Mouse (Mus musculus): Measurements from ENCODE around the gene Trak1. TPM values are rescaled to one million over a fixed set of nuclear protein-coding genes. Genes with fewer than 3 reads are reported as not detected.
A peak's percentile ranks its signal among the peaks of the same experiment; 100 is the strongest.

Trak1 gene
- polyA plus RNA-seq, 1 experiment from 2014 or later, result 25.9 TPM

DNA sequence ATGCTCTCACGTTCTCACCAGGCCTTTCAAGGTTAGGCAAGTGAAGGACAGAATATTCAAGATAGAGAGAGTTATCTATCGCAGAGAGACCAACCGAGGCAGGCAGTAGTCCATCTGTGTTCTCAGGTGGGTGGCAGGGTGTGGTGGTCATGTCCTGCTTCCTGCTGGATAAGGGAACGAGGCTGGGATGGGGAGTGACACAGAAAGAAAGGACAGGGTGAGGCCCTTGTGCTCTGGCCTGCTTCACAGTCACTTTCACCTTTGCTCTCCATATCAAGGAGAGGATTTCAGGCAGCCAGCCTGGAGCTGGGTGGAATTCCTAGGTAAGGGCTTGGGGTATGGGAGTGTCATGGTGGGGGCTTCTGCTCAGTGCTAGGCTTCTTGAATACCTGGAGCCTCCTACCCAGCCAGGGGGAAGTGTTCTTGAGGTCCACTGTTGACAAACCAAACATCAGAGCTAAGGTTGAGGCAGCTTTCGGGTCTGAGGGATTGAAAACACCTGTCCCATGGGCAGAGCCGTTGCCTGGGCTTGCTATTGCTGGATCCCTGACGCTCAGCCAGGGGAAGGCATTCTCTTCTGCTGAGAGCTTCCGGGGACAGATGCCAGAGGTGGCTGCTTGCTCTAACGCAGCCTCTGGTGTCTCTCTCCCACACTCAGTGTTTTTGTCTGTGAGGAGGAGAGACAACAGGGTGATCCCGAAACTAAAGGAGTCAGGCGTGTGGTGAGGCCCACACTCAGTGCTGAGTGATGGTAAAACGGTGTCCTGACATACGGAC lies 159.6 kb downstream of the Trak1 start:
- Histone ChIP-seq H3K4me2 (no peak overlapping the region), H3K27me3 (no peaks in the 10 kb centered on the region), H3K9ac (no peak overlapping the region), H3K4me1 (no peaks in the 10 kb centered on the region), H3K9me3 (no peaks in the 10 kb centered on the region), H3K27ac (no peak overlapping the region), H3K36me3 (peaks cover 84% of the 10 kb centered on the region), H3K4me3 (no peak overlapping the region)
- 81% methylated on average over 13 of the region's 13 CpGs for WGBS
- ATAC-seq (ENCODE audit: insufficient number of reproducible peaks, low FRiP score, low TSS enrichment, low read depth), result no peak

GRCm38 (mm10) chr9:121458466-121458865 lies 161.2 kb downstream of the Trak1 start:
- H3K9me3 ChIP-seq, result no peaks in the 10 kb centered on the region
- H3K4me1 ChIP-seq, result no peaks in the 10 kb centered on the region
- no peak overlapping the region for H3K4me2 ChIP-seq
- no peak overlapping the region for H3K27ac ChIP-seq
- H3K36me3 ChIP-seq, result peaks cover 81% of the 10 kb centered on the region
- no peak overlapping the region for H3K9ac ChIP-seq
- ATAC-seq (ENCODE audit: insufficient number of reproducible peaks, low FRiP score, low TSS enrichment, low read depth), result no peak
- no peak overlapping the region for H3K4me3 ChIP-seq
- H3K27me3 ChIP-seq, result no peaks in the 10 kb centered on the region
- 29% methylated on average over 8 of the region's 8 CpGs for WGBS

DNA sequence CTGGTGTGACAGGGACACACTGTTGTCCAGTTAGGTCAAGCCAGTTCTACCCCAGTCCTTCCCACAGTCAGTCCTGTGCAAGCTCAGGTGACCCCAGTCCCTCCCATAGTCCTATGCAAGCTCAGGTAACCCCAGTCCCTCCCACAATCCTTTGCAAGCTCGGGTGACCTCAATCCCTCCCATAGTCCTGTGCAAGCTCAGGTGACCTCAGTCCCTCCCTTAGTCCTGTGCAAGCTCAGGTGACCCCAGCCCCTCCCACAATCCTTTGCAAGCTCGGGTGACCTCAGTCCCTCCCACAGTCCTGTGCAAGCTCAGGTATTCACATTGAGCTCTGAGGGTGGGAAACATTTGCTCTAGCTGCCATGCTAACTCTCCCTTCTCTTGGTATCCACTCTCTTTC lies 162.6 kb downstream of the Trak1 start:
- Histone ChIP-seq H3K27me3 (no peaks in the 10 kb centered on the region), H3K36me3 (peaks cover 69% of the 10 kb centered on the region), H3K4me1 (no peaks in the 10 kb centered on the region), H3K9ac (no peak overlapping the region), H3K27ac (no peak overlapping the region), H3K4me2 (no peak overlapping the region), H3K4me3 (no peak overlapping the region), H3K9me3 (no peaks in the 10 kb centered on the region)
- 67% methylated on average over 2 of the region's 2 CpGs for WGBS
- ATAC-seq (ENCODE audit: insufficient number of reproducible peaks, low FRiP score, low TSS enrichment, low read depth), result no peak

- Histone ChIP-seq H3K36me3 (peaks cover 66% of the 10 kb centered on the region), H3K27me3 (no peaks in the 10 kb centered on the region), H3K27ac (no peak overlapping the region), H3K4me3 (no peak overlapping the region), H3K4me1 (no peaks in the 10 kb centered on the region), H3K4me2 (no peak overlapping the region), H3K9me3 (no peaks in the 10 kb centered on the region), H3K9ac (no peak overlapping the region)
- ATAC-seq (ENCODE audit: insufficient number of reproducible peaks, low FRiP score, low TSS enrichment, low read depth), result no peak
- 36% methylated on average over 16 of the region's 16 CpGs for WGBS
These were observed 163.2 kb downstream of the Trak1 start for GRCm38 (mm10) chr9:121460527-121460926.

DNA sequence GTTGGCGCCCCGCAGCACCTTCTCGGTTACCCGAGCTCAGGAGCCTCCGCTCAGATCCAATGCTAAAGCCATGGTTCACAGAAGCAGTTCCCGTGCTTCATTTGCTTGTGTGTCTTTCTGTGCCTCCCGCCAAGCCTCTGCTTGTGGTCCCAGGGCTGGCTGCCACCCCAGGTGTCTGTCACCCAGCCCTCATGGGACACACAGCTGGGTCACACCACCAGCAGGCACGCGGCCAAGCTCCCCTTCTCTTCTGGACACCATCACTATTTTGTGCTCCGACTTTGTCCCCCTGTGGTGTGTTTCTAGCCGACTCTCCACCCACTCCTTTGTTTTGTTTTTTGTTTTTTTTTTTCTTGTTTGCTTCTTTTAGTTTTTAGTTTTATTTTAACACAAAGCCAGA lies 170.2 kb downstream of the Trak1 start:
- no peak overlapping the region for H3K9ac ChIP-seq
- no peaks in the 10 kb centered on the region for H3K9me3 ChIP-seq
- H3K27ac ChIP-seq, result no peak overlapping the region
- no peak overlapping the region for H3K4me2 ChIP-seq
- no peak overlapping the region for H3K4me3 ChIP-seq
- H3K36me3 ChIP-seq, result peaks cover 44% of the 10 kb centered on the region
- ATAC-seq (ENCODE audit: insufficient number of reproducible peaks, low FRiP score, low TSS enrichment, low read depth), result no peak
- H3K4me1 ChIP-seq, result 0 out of 2 replicates have a peak, but pooled peaks cover 2% of the 10 kb centered on the region
- no peaks in the 10 kb centered on the region for H3K27me3 ChIP-seq
- 81% methylated on average over 11 of the region's 11 CpGs for WGBS

DNA sequence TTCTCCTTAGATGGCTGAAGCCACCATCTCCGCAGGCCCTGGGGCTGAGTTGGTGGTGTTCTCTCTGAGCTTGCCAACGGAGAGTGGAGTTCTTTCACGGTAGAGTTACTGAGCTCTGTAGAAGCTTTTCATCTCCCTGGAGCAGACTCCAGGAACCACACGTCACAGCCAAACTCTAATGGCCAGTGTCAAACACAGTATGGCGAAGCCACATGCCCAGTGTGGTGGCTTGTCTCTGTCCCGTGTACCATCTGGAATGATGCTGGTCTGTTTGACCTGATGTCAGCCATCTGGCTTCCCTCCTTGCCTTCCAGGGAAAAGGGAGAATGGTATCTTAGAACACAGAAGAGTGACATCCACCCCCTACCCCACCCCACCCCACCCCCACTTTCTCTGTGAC lies 172.4 kb downstream of the Trak1 start:
- Histone ChIP-seq H3K27me3 (no peaks in the 10 kb centered on the region), H3K4me2 (no peak overlapping the region), H3K4me1 (0 out of 2 replicates have a peak, but pooled peaks cover 2% of the 10 kb centered on the region), H3K27ac (no peak overlapping the region), H3K36me3 (peaks cover 53% of the 10 kb centered on the region), H3K4me3 (no peak overlapping the region), H3K9ac (no peak overlapping the region), H3K9me3 (no peaks in the 10 kb centered on the region)
- ATAC-seq (ENCODE audit: insufficient number of reproducible peaks, low FRiP score, low TSS enrichment, low read depth), result no peak
- WGBS, result 85% methylated on average over 6 of the region's 6 CpGs

DNA sequence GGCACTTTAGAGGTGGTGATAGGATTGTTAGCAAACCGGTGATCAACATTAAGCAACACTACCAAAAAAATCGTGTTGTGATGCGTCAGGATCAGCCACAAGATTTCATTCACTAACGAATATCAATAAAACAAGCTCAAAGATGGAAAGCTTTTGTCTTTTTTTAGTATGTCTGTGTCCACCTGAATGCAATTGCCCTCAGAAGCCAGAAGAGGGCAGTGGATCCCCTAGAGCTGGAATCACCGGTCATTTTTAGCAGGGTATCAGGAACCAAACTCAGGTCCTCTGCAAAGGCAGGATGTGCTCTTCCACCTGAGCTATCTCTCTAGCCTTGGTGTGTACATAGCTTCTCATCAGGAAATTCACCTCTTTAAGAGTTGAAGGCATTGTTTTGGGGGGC lies 177.5 kb downstream of the Trak1 start:
- Histone ChIP-seq H3K36me3 (peaks cover 31% of the 10 kb centered on the region), H3K4me3 (no peak overlapping the region), H3K9ac (no peak overlapping the region), H3K9me3 (no peaks in the 10 kb centered on the region), H3K4me1 (peaks cover 11% of the 10 kb centered on the region), H3K4me2 (no peak overlapping the region), H3K27me3 (no peaks in the 10 kb centered on the region), H3K27ac (no peak overlapping the region)
- 72% methylated on average over 5 of the region's 5 CpGs for WGBS
- ATAC-seq (ENCODE audit: insufficient number of reproducible peaks, low FRiP score, low TSS enrichment, low read depth), result no peak

DNA sequence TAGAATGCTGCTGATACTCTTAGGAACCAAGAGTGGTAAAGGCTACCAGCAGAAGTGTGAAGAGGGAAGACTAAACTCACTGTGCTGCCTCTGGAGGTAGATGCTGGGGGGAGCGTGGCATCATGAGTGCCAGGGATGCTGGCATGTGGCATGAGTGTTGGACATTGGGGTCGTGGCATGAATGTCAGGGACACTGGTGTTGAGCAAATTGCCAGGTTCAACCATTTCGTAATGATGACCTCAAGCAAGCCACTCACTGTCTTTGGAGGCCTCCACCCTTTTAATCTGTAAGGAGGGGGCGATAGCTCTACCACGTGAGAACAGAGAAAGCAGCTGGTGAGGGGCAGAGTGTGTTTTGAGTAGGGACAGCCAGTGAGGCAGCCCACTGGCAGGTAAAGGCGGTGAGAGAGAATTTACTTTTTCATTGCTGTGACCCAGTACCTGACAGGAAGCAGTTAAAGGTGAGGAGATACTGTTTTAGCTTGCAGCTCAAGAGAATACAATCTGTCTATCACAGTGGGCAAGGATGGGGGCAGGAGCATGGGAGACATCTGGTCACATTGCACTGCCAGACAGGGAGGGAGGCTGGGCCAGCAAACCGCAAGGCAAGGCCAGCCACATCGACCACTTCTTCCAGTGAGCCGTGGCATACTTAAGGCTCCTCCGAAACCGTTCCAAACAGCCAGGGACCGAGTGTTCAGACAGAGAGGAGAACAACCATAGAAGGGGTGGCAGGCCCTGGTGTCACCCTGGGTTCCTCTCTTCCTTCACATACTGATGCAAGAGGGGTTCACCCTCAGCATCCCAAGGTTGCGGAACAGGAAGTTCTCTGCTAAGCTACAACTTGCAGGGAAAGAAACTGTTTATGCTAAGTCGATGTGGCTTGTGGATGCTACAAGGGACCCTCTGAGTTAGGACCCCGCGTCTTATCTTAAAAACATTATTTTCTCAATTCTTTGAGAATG lies 178.5 kb downstream of the Trak1 start:
- 78% methylated on average over 16 of the region's 16 CpGs for WGBS
- H3K27me3 ChIP-seq, result no peaks in the 10 kb centered on the region
- H3K4me2 ChIP-seq, result no peak overlapping the region
- H3K9ac ChIP-seq, result no peak overlapping the region
- peaks cover 27% of the 10 kb centered on the region for H3K36me3 ChIP-seq
- H3K4me1 ChIP-seq, result peaks cover 8% of the 10 kb centered on the region
- H3K4me3 ChIP-seq, result no peak overlapping the region
- ATAC-seq (ENCODE audit: insufficient number of reproducible peaks, low FRiP score, low TSS enrichment, low read depth), result no peak
- H3K27ac ChIP-seq, result no peak overlapping the region
- H3K9me3 ChIP-seq, result no peaks in the 10 kb centered on the region

GRCm38 (mm10) chr9:121477305-121477911 lies 180.1 kb downstream of the Trak1 start:
- Histone ChIP-seq H3K9me3 (no peaks in the 10 kb centered on the region), H3K4me3 (peak overlapping the region; percentile 33), H3K4me1 (peaks cover 8% of the 10 kb centered on the region), H3K27ac (no peak overlapping the region), H3K27me3 (no peaks in the 10 kb centered on the region), H3K9ac (peak overlapping the region; percentile 48), H3K36me3 (peaks cover 24% of the 10 kb centered on the region), H3K4me2 (peak overlapping the region; percentile 62)
- no peak for ATAC-seq (ENCODE audit: insufficient number of reproducible peaks, low FRiP score, low TSS enrichment, low read depth)
- WGBS, result 12% methylated on average over 15 of the region's 15 CpGs

GRCm38 (mm10) chr9:121479453-121479852 lies 182.2 kb downstream of the Trak1 start:
- H3K36me3 ChIP-seq, result peaks cover 8% of the 10 kb centered on the region; the same call in 1 of the 2 replicates
- no peak overlapping the region for H3K4me2 ChIP-seq
- H3K4me1 ChIP-seq, result peaks cover 8% of the 10 kb centered on the region
- no peak overlapping the region for H3K4me3 ChIP-seq
- H3K9ac ChIP-seq, result no peak overlapping the region
- no peaks in the 10 kb centered on the region for H3K27me3 ChIP-seq
- no peak overlapping the region for H3K27ac ChIP-seq
- no peaks in the 10 kb centered on the region for H3K9me3 ChIP-seq
- no peak for ATAC-seq (ENCODE audit: insufficient number of reproducible peaks, low FRiP score, low TSS enrichment, low read depth)
- WGBS, result 26% methylated on average over 5 of the region's 5 CpGs

DNA sequence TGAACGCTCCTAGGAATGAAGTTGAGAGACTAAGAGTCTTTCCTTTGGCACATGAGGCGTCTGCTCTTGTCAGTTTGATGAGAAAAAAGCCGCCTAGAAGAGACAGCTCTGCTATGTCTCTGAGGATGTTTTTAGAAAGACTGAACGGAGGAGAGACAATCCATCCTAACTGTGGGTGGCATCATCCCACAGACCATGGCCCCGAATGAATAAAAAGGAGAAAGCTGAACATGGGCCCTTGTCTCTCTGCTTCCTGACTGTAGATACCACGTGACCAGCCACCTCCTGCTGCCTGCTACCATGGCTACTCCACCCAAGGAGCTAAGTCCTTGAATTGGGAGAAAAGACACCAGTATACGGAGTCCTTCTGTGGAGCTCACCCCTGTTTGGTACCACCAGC lies 189.9 kb downstream of the Trak1 start:
- H3K36me3 ChIP-seq, result no peaks in the 10 kb centered on the region
- H3K9me3 ChIP-seq, result no peaks in the 10 kb centered on the region
- H3K27ac ChIP-seq, result no peak overlapping the region
- no peak overlapping the region for H3K4me2 ChIP-seq
- no peaks in the 10 kb centered on the region for H3K4me1 ChIP-seq
- H3K9ac ChIP-seq, result no peak overlapping the region
- no peak overlapping the region for H3K4me3 ChIP-seq
- H3K27me3 ChIP-seq, result peaks cover 7% of the 10 kb centered on the region
- no peak for ATAC-seq (ENCODE audit: insufficient number of reproducible peaks, low FRiP score, low TSS enrichment, low read depth)
- WGBS, result 77% methylated on average over 7 of the region's 7 CpGs

All from limb, embryonic 15.5 days (tissue).